Mouse (Mus musculus) frontal cortex, postnatal 14 days (tissue): ENCODE results near the gene Gm42878.

Experiments
- DNase-seq, 2 experiments: peaks; one replicate each; pipeline ENCODE4 v3.0.0; 2022; ENCODE audit warnings: low spot score in 2 of 2

Gene Gm42878

GRCm38 (mm10) chr5:121544910-121545792, at the start of gene Gm42878, which contains the start of gene Adam1a:
Gene Gm42878, minus strand, starts transcription at chr5:121545482.
Gene Adam1a, minus strand, starts transcription at chr5:121545482.
- DNase-seq: no peak

GRCm38 (mm10) chr5:121594714-121595313, 49.5 kb upstream of the Gm42878 start:
- DNase-seq: no peak

GRCm38 (mm10) chr5:121593451-121594401, 48.4 kb upstream of the Gm42878 start, which contains the start of gene Aldh2:
Gene Aldh2, minus strand, starts transcription at chr5:121593824.
- peak; percentile 57 to 66 for DNase-seq

- no peak for DNase-seq
These were observed 47.6 kb upstream of the Gm42878 start for GRCm38 (mm10) chr5:121592816-121593407.

GRCm38 (mm10) chr5:121592064-121592815, 47.0 kb upstream of the Gm42878 start:
- DNase-seq: no peak

DNA sequence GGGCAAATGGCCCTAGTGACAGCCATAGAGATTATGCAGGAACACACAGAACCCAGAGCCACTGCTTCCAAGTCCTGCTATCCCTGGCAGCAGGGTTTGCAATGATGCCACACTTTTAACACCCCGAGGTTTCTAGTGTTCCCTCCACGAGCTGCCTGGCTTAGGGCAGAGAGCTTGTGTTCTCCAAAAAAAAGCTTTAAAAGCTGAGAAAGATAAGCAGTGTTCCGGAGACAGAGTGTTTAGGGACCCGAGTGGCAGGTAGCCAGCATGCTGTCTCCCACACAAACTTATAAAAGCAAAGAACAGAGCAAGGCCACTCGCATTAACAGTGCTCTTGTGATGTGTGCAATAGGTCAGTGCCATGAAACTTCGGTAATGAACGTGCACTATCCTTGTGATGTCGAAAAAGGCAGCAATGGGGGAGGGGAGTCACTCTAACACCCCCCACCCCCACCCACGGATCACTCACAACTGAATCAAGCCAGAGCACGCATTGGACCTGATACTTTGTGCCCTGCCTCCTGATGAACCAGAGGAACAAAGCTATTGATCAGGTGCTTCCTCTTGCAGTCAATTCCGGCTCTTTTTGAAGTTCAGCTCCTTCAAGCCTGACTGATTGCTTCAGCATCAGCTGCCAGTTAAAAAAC, 46.3 kb upstream of the Gm42878 start:
- DNase-seq: no peak

DNA sequence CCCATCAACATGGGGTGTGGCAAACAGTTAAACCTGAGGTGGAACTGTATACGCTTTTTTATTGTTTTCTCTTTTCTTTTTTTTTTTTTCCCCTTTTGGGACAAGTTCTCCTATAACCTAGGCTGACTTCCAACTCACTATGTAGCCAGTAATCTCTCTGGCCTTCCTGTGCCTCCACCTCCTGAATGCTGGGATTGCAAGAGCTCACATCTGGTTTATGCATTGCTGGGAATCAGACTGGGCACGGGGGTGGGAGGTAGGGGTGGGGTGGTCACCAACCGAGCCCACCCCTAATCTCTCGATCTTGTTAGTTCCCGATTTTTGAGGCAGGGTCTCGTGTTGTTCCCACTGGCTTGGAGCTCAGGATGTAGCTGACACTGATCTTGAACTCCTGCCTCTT, 44.6 kb upstream of the Gm42878 start:
- DNase-seq: no peak

- DNase-seq: peak; percentile 20 to 43
These were observed 41.2 kb upstream of the Gm42878 start for GRCm38 (mm10) chr5:121586400-121587039.

DNA sequence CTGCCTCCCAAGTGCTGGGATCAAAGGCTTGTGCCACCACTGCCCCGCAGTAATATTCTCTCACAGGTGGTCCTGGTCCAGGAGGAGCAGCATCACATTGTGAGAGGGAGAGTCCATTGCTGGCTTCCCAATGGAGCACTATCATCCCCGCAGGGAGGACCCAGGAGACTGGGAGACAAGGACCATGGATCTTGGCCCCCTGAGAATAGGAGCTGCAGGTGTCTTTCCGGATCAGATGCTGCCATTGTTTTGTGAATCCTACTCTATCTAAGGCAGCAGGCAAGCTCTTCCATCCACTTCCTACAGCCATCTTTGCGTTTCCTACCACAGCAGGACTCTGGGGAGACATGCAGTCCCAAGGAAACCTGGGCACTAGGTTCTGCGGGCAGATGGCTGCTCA, 40.4 kb upstream of the Gm42878 start:
- DNase-seq: no peak

DNA sequence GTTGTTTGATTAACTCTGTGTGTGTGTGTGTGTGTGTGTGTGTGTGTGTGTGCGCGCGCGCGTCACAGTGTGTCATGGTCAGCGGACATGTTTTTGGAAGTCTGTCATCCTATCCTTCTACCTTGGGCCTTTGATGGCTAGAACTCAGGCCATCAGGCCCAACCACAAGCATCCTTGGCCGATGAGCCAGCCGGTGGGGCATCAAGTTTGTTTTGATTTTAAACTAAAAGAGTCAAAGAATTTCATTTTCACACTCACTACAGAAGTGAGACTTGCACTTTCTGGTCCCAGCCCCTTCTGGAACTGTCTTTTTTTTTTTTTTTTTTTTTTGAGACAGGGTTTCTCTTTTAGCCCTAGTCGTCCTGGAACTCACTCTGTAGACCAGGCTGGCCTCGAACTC, 39.7 kb upstream of the Gm42878 start:
- no peak for DNase-seq

GRCm38 (mm10) chr5:121583765-121584501, 38.7 kb upstream of the Gm42878 start:
- peak; percentile 59 to 65 for DNase-seq

GRCm38 (mm10) chr5:121581945-121582344, 36.7 kb upstream of the Gm42878 start:
- no peak for DNase-seq

- no peak for DNase-seq
These were observed 31.7 kb upstream of the Gm42878 start for GRCm38 (mm10) chr5:121576927-121577488.

DNA sequence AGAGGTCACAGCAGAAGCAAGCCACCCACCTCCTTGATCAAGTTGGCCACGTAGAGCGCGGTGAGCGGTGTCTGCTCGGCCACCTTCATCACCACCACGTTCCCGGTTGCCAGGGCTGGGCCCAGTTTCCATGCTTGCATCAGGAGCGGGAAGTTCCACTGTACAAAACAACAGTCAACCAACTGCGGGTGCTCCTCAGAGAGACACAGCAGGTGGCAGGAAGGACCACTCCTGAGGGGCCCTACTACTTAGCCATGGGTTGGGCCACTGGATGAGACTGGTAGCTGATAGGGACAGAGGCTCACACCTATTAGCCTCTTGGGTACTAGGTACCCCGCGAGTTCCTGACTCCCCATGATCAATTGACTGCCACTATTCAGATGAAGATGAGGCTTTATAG, 30.6 kb upstream of the Gm42878 start:
- no peak for DNase-seq

DNA sequence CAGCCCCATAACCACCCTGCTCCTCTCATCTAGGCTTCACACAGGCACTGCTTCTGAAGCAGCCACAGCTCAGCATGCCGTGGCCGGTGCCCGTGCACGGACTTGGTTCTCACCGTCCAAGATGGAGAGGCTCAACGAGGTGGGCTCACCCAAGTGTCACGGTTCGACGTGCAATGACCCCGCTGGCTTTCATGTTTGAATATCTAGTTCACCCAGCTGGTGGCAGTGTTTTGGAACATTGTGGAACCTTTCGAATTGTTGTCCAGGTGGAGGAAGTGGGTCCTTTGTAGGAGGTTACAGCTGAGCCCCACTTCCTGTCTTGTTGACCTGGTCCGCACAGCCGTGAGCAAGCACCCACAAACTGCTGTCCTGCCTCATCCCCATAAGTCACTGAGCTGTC, 28.9 kb upstream of the Gm42878 start:
- DNase-seq: no peak

GRCm38 (mm10) chr5:121570787-121571186, 25.5 kb upstream of the Gm42878 start:
- no peak for DNase-seq

- DNase-seq: no peak
These were observed 24.7 kb upstream of the Gm42878 start for GRCm38 (mm10) chr5:121569881-121570420.

DNA sequence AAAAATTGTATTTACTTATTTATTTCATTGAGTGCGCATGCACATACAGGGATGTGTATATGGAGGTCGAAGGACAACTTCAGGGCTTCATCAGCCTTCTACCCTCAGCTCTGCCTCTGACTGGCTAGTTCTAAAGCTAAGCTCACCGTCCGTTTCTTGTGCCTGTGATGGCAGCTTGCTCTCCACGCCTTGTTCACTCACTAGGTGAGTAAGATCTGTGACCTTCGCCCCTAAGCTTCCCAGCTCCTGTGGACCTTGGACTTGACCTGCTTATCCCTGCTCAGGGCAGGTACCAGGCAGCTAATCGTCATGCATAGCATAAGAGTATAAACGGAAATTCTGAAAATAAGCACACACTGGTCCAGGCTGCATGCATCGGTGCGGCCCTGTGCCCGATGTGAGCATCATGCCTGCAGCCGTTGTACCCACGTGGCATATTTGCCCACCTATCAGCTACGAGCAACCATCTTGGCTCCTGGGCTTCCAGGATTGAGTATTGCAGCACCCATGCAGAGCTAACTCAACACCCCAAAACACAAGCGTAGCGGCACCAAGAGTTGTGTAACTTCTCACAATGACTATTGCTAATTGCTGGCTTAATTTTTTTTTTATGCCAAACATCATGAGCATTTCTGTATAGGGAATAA, 20.9 kb upstream of the Gm42878 start:
- DNase-seq: no peak
